ENCODE assay signal across 9 mouse cellular contexts in genomic region chr2:38546222-38546621, GRCm38 (mm10). TPM values are rescaled to one million over a fixed set of nuclear protein-coding genes. Genes with fewer than 3 reads are reported as not detected.
DNase-seq lines count a peak whose midpoint lies in the region; ATAC-seq lines count a peak whose summit lies in the region.
"Had no signal": no experiment of that assay in that cellular context is flagged by ENCODE, and none has a peak within 500 bp of the region (broad histone marks: within the 10 kb centered on the region; RNA-seq: fewer than 3 reads in every experiment).

No protein-coding gene starts in this region.

- H3K4me1 ChIP-seq in hindbrain, embryonic 16.5 days (ENCODE audit: control insufficient read depth, insufficient read depth, low read depth, low read length), result peaks cover 5% of the 10 kb centered on the region; the same call in 1 of the 2 replicates
- peaks cover 33% of the 10 kb centered on the region for H3K4me1 ChIP-seq in hindbrain, embryonic 12.5 days
- peaks cover 77% of the 10 kb centered on the region for H3K4me1 ChIP-seq in heart, embryonic 13.5 days
- peaks cover 27% of the 10 kb centered on the region for H3K4me1 ChIP-seq in limb, embryonic 12.5 days (replicated peaks)

- no peak overlapping the region for H3K9ac ChIP-seq in hindbrain, embryonic 16.5 days (ENCODE audit: low read depth, low read length)
- H3K9ac ChIP-seq in hindbrain, embryonic 12.5 days, result no peak overlapping the region
- H3K9ac ChIP-seq in heart, embryonic 13.5 days, result no peak overlapping the region
- no peak overlapping the region; the same call in 1 of the 2 replicates for H3K9ac ChIP-seq in limb, embryonic 12.5 days (replicated peaks)

- no peaks in the 10 kb centered on the region for H3K27me3 ChIP-seq in hindbrain, embryonic 16.5 days (replicated peaks; ENCODE audit: control insufficient read depth, insufficient read depth, low read length)
- H3K27me3 ChIP-seq in hindbrain, embryonic 12.5 days, result no peaks in the 10 kb centered on the region
- H3K27me3 ChIP-seq in heart, embryonic 13.5 days (replicated peaks), result no peaks in the 10 kb centered on the region
- H3K27me3 ChIP-seq in limb, embryonic 12.5 days, result no peaks in the 10 kb centered on the region
- H3K27me3 ChIP-seq: CH12.LX had no signal

- intact Hi-C loops in left cerebral cortex, postnatal 36 days (cut with DNase I), result no loop called here

- WGBS in hindbrain, embryonic 16.5 days, result 15% methylated on average over 6 of the region's 6 CpGs
- 9% methylated on average over 6 of the region's 6 CpGs for WGBS in hindbrain, embryonic 12.5 days
- 18% methylated on average over 6 of the region's 6 CpGs for WGBS in heart, embryonic 13.5 days
- WGBS in limb, embryonic 12.5 days, result 18% methylated on average over 6 of the region's 6 CpGs

- DNase-seq in adrenal gland, postnatal 36 days, result peak; percentile 86 to 89
- DNase-seq in frontal cortex, postnatal 10 days (ENCODE audit: low spot score in 2 of 2), result no peak
- no peak for DNase-seq in T-cell, adult 2 months (ENCODE audit: low spot score)
- DNase-seq in left cerebral cortex, postnatal 36 days (ENCODE audit: low spot score in 2 of 2), result no peak

- H3K4me3 ChIP-seq in hindbrain, embryonic 16.5 days (ENCODE audit: low read length), result no peak overlapping the region
- no peak overlapping the region for H3K4me3 ChIP-seq in hindbrain, embryonic 12.5 days
- no peak overlapping the region for H3K4me3 ChIP-seq in heart, embryonic 13.5 days
- H3K4me3 ChIP-seq in limb, embryonic 12.5 days (replicated peaks), result no peak overlapping the region

- no peaks in the 10 kb centered on the region for H3K36me3 ChIP-seq in hindbrain, embryonic 16.5 days (ENCODE audit: control insufficient read depth, insufficient read depth, low read length)
- no peaks in the 10 kb centered on the region for H3K36me3 ChIP-seq in hindbrain, embryonic 12.5 days
- peaks cover 12% of the 10 kb centered on the region for H3K36me3 ChIP-seq in heart, embryonic 13.5 days
- peaks cover 20% of the 10 kb centered on the region for H3K36me3 ChIP-seq in limb, embryonic 12.5 days

- H3K4me2 ChIP-seq in hindbrain, embryonic 16.5 days (ENCODE audit: low read length), result no peak overlapping the region
- no peak overlapping the region for H3K4me2 ChIP-seq in hindbrain, embryonic 12.5 days (replicated peaks)
- no peak overlapping the region for H3K4me2 ChIP-seq in heart, embryonic 13.5 days
- no peak overlapping the region for H3K4me2 ChIP-seq in limb, embryonic 12.5 days

- H3K9me3 ChIP-seq in hindbrain, embryonic 16.5 days (ENCODE audit: control insufficient read depth, low read length), result no peaks in the 10 kb centered on the region
- H3K9me3 ChIP-seq in hindbrain, embryonic 12.5 days (replicated peaks), result no peaks in the 10 kb centered on the region
- H3K9me3 ChIP-seq in heart, embryonic 13.5 days, result no peaks in the 10 kb centered on the region
- no peaks in the 10 kb centered on the region for H3K9me3 ChIP-seq in limb, embryonic 12.5 days

- 0 out of 2 replicates have a peak, but pooled peaks have one; percentile 3 for ATAC-seq in hindbrain, embryonic 16.5 days
- no peak for ATAC-seq in hindbrain, embryonic 12.5 days (ENCODE audit: low FRiP score)
- no peak for ATAC-seq in heart, embryonic 13.5 days (ENCODE audit: extremely low read depth, insufficient number of reproducible peaks, low FRiP score, low TSS enrichment)
- no peak for ATAC-seq in limb, embryonic 12.5 days (ENCODE audit: insufficient number of reproducible peaks, insufficient read depth, low FRiP score, low TSS enrichment, low read depth)

- H3K27ac ChIP-seq in hindbrain, embryonic 16.5 days (ENCODE audit: low read depth, low read length), result no peak overlapping the region
- H3K27ac ChIP-seq in hindbrain, embryonic 12.5 days, result no peak overlapping the region
- H3K27ac ChIP-seq in heart, embryonic 13.5 days (replicated peaks), result peak overlapping the region; percentile 61
- H3K27ac ChIP-seq in limb, embryonic 12.5 days, result 0 out of 2 replicates have a peak overlapping the region, but pooled peaks have one; percentile 7

RNA-seq across cellular contexts. Expression of gene Nek6, which starts 34.8 kb away (rescaled TPM):
- 65.4 and 72.4 TPM in 2 replicates for polyA plus RNA-seq in hindbrain, embryonic 16.5 days (2015; fragmentation: Nextera tagmentation; extraction: Ambion mirVana)
- polyA plus RNA-seq in hindbrain, embryonic 12.5 days (2016; fragmentation: Nextera tagmentation; extraction: Ambion mirVana), result 85.7 and 94.8 TPM in 2 replicates
- total RNA-seq in adrenal gland, postnatal 36 days (2021), result 10 to 100 TPM in 1 of 2 experiments, 1 to 10 TPM in 1; 9.2 to 22.3 TPM
- polyA plus RNA-seq in heart, embryonic 13.5 days (2015; fragmentation: Nextera tagmentation; extraction: Ambion mirVana), result 67.8 and 74.5 TPM in 2 replicates
- polyA plus RNA-seq in limb, embryonic 12.5 days (2016; fragmentation: Nextera tagmentation; extraction: Ambion mirVana), result 140 and 159 TPM in 2 replicates
- 10 to 100 TPM; 27.0 to 27.9 TPM for total RNA-seq in left cerebral cortex, postnatal 36 days (2021)

Comparison
In these comparisons a context has a peak if more than half of its experiments do, and no peak if none do; other contexts are left out.
1. H3K27ac ChIP-seq: peak in heart, embryonic 13.5 days (single experiment) and limb, embryonic 12.5 days (single experiment); none in hindbrain, embryonic 16.5 days (single experiment) and hindbrain, embryonic 12.5 days (single experiment).
2. DNase-seq: peak in adrenal gland, postnatal 36 days (2 of 2); none in frontal cortex, postnatal 10 days (0 of 2), T-cell, adult 2 months (single experiment) and left cerebral cortex, postnatal 36 days (0 of 2).